Mouse (Mus musculus): ENCODE data around the gene Pacs2.

Pacs2 gene

DNA sequence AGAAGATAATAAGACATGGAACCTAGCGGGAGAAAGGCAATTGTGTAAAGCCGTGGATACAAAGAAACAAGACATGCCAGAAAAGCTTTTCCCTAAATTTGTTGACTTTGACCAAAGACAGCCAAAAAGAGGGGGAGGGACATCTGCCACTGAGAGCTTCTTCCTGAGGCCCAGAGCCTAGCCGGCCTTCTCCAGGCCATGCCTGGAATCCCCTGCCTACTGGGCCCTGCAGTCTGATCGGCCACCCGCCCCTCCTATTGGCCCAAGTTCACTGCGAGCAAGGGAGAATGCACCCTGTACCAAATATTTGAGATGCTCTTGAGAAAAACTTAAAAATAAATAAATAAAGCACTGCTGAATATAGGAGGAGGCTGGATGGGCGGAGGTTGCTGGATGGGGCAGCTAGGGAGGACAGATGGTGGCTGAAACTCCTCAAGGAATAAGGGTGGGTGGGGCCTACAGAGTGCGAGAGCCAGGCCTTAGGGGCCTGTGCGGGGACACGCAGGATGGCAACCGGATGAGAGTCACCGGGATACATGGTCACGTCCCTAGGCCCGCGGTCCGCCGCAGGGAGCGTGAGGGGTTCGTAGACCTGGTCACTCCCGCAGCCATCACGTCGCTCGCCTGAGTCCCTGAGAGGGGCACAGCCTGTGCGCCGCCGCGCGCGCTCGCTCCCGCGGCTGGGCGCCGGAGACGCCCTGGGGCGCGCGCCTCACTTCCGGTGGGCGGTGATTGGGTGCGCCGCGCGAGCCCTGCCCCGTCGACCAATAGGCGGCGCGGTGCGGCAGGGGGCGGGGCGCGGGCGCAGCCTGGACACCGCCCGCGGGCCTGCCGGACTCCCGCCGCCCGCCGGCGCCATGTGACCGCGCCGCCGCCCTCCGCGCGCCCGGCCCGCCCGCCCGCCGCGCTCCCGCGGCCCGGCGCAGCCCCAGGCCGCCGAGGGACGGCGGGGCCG lies at the start of gene Pacs2:
Pacs2 (plus strand) TSS at position 905 of the 955 bp plus-strand sequence.
- DNase-seq, result peak; percentile 94

DNA sequence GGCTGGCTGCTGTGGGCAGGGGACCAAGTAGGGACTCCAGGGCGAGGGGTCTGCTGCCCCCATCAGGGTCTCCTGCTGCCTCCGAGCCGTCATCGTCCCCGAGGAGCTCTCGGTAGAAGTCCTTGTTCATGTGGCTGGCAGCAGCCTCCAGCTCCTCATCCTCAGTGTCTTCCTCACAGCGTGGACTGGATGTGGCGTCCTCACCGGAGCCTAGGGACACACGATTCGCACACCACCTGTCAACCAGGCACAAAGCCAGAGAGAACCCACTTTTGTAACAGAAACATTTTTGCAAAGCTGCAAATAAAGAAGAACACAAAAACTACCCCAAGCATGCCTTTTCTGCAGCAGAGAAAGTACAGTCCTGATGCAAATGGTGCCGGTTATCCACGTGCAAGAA lies 48.5 kb upstream of the Pacs2 start:
- no peak for DNase-seq

DNA sequence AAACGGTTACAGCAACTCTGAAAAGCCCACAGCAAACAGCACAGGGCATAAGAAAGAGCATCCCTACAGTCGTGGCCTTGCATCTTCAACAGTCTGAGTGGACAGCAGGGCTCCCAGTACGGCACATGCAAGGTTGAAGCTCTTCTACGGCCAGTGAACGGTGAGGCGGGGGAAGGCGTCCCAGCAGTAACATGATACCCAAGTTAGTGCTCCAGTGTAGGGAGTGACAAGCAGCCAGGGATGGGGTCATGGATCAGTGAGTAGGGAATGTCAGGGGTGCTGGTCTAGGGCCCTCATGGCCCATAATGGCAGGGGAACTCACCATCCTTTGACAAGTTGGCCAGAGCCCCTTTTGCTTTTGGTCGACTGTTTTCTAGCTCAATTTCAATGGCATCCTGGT lies 45.4 kb upstream of the Pacs2 start:
- no peak for DNase-seq

DNA sequence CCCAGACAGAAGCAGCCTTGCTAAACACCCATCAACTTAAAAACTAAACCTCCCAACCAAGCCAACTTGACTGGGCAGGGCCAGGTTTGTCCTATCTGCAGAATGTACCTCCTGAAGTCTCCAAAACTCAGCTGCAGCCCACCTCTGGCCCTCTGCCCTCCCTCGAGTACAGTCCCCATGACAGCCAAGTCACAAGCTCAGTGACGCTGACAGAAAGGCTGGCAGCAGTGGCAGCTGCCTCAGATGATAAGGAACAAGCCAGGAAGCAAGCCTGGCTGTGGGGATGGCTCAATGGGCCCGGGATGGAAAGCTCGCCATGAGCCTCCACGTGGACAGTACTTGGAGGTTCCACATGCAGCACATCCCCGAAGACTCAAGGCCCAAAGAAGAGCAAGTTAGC lies 44.7 kb upstream of the Pacs2 start:
- no peak for DNase-seq

DNA sequence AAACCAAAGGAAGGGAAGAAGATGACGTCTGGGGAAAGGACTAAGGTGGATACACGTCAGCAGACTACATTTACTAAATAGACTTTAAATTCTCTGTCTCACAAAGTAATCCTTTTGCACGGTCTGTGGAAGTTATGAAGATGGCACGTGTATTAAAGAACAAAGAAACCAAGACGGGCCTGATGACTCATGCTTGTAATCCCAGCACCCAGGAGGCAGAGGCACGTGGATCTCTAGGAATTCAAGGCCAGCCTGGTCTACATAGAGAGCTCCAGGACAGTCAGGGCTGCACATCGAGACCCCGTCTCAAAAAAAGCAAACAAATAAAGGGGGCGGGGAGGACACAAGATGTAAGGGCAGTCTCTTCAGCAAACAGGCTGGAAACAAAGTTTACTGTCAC lies 39.6 kb upstream of the Pacs2 start:
- DNase-seq, result no peak

DNA sequence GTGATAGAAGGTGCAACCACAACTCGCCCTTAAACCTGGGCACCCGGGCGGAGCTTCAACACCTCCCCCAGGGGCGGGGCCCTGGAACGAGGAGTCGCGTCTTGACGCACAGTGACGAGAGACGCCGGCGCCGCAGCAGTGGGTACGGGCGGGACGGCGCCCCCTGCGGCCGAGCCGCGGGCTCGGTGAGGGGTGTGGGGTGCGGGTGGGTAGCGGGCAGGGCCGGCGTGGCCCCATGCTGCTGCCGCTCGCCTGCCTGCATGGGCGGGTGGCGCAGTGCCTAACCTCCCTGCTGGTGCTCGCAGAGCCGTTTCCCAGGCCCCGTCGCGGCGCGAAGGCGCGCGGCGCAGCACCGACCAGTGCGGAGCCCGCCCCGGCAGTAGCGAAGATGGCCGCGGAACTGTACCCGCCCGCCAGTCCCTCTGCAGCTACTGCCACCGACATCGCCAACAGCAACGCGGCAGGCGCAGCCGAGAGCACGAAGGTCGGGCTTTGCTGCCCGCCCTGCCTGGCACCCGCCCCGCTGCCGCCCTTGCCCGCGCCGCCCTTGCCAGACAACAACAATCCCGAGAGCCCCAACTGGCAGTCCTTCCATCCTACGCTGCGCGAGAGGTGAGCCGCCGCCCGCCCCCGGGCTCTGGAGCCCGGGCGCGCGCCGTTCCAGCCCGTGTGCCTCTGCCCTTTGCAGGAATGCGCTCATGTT lies 37.8 kb upstream of the Pacs2 start, which contains the start of gene Btbd6:
Btbd6 (plus strand) TSS at position 112 of the 703 bp plus-strand sequence.
- peak; percentile 95 for DNase-seq

DNA sequence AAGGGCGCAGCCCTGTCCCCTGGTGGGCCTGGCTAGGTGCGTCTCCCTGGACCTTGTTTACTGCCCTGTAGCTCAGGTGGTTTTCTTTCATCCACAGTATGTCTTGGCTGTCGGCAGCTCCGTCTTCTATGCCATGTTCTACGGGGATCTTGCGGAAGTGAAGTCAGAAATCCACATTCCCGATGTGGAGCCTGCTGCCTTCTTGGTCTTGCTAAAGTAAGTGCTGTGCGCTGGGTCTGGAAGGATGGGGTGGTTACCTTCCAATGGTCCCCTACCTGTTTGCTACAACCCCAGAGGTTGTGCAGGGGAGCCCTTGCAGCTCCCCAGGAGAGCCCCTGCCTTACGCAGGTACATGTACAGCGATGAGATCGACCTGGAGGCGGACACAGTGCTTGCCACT lies 37.2 kb upstream of the Pacs2 start:
- DNase-seq, result no peak

DNA sequence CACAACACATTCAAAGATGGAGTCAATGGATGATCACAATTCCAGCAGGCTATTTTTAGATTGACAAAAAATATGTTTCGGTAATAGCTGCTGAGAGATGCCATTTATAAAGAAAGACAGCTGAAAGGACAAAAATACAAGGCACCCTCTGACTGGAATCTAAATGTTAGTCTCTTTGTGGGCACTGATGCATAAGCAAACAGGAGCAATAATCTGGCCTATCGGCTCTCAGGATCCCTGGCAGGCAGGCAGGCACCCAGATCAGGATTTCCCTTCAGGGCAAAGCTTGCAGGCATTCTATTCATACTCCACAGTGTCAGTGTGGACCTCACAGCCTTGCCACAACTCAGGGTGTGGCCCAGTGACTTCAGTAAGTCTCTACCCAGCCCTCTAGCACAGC lies 32.3 kb upstream of the Pacs2 start:
- DNase-seq, result no peak

DNA sequence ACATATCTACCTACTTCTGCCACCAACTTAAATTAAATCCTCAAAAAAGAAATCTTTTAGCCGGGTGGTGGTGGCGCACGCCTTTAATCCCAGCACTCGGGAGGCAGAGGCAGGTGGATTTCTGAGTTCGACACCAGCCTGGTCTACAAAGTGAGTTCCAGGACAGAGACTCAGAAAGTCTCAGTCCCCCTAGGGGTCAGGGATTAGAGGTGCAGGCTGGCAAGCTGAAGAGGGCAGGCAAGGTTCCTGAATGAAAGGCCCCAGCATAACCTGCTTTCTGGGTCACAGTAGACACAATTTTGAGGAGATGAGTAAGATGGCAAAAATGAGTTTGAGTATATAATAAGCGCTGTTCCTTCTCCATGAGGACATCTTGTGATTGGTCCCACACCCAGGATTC lies 29.0 kb upstream of the Pacs2 start:
- peak; percentile 58 for DNase-seq

DNA sequence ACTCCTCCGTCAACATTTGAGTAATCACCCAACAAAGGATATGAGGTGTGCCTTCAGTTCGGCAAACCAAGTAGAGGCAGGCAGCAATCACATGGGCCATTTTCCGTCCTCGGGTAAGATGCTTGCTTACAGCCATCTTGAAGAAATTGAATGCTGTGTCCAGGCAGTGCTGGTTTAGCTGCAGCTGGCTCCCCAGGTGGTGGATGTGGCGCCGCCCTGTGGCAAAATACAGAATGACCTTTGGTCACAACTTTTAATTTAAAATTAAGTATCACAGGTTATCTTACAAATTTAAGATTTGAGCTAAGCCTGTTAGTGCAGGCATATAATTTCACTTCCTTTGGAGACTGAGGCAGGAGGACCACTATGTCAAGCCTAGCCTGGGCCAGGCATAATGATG lies 26.4 kb upstream of the Pacs2 start:
- peak; percentile 56 for DNase-seq

DNA sequence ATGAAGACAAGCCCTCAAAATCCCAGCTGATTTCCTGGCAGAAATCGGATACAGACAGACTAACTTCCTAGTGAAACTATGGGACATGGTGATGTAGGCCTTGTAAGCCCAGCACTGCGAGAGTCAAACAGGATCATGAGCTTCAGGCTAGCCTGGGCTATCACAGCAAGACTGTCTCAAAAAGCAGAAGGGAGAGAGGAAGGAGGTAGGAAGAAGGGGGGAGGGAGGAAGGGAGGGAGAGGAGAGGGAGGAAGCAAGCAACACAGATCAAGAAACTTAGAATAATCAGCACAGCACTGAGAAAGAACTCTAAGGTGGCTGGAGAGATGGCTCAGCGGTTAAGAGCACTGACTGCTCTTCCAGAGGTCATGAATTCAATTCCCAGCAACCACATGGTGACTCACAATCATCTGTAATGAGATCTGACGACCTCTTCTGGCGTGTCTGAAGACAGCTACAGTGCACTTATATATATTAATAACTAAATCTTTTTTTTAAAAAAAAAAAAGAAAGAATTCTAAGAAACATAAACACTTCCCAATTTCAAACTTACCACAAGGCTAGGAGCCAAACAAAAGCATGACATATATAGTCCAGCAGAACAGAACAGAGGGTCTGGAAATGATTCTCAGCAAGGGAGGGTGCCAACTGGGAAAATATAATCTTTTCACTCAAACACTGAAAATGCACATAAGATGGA lies 23.5 kb upstream of the Pacs2 start:
- no peak for DNase-seq

DNA sequence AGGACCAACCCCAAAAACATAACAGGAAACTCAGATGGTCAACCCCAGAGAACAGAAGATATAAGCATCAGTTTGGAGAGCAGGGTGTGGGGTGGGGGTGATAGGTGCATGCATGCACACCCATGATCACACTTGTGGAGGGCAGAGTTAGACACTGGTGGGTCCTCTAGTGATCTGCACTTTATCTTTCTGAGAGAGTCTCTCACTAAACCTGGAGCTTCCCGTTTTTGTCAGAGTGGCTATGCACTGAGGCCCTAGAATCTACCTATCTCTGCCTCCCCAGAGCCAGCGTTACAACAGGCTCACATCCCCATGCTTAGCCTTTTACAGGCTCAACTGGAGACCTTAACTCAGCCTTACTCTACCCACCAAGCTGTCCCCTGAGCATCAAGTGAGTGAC lies 22.9 kb upstream of the Pacs2 start:
- no peak for DNase-seq

DNA sequence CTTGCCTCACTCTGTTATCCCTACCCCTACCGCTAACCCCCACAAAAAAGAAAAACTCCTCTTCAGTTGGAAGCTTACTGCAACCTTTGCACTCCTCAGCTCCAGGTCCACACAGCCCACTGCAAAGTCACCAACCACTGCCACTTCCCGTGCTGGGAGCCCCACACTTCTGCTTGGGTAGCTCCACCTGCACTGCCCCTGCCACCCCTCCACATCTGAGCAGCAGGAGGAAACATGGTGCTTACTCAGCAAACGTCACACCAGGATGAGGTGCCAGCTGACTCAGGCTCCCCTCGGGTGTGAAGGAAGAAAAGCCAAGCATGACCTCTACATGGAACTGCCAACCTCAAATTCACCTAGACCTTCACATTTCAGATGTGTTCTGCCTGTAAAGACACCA lies 20.2 kb upstream of the Pacs2 start:
- DNase-seq, result peak; percentile 85

DNA sequence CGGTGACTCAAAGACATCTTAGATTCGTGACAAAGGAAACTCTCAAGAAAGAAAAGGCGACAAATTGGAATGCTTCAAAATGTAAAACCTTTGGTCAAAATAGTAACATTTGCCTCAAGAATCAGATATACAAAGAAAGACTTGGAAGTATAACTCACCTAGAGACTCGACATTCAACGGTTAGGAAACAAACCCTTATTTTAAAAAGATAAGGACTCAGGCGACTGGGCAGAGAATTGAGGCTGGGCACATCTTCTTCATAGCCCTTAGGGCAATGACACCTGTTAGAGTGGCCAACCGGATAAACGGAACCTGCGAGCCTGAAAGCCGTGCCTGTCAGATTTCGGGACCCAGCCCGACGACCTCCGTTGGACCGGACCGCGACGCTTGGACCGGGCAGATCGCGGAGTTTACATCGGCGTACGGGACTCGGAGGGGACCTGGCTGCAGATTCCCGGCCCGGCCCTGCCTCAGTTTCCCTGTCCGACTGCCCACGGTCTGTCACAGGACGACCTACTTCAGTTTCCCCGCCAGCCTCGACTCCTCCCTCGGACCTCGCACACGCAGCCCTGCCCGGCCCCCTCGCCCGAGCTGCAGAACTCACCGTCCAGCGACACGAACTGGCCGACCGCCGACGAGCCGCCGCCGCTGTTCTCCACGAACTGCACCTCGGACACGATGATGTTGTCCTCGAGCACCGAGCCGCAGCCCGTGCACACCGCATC lies 14.6 kb upstream of the Pacs2 start:
- no peak for DNase-seq

DNA sequence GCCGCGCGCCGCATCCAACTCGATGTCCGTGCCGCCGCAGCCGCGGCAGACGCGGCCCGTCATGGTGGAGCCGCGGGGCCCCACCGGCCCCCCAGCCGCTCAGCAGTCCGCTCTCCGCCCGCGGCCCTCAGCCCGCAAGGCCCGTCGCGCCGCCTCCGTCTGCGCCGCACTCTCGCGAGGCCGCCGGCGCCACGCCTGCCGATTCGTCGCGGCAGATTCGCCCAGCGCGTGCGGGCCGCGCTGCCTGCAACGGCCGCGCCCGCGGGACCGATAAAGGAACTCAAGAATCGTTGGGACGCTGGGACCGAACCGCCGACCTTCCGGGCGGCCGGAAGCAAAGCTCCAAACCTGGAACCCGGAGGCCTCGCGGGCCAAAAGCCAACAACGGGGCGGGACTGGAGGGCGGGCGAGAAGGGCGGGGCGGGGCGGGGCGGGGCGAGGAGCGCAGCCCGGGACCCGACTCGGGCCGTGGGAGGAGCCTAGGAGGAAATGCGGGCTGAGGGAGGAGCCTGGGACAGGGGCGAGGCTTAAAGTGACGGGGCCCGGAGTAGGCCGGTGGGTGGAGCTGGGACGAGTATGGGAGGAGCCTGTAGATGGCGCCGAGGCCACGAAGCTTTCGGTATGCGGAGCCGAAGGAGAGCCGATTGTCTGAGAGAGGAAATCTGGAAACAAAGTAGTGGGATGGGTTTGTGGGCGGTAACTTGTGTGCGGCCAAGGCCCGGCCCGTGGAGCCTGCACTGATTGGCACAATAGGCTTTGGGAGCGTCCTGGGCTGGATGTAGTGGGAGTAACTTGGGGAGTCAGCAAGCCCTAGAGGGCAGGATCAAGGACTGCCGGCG lies 13.8 kb upstream of the Pacs2 start, which contains the start of gene Brf1:
Brf1 (minus strand) TSS at position 411 of the 839 bp plus-strand sequence.
- DNase-seq, result peak; percentile 99

DNA sequence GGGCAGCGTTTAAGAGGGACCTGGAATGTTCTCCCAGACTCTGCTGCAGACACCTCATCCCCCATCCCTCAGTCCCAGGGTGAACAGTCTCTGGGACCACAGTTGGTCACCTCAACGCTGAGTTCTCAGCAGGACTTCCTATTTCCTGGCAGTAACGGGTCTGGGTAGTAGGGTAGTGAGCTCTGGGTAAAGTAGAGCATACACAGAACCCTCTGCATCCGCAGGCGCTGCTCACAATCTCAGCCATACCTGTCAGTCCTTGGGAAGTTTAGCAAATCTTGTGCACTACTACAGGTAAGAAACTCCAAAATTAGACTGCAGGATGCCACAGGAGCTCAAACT lies 13.2 kb upstream of the Pacs2 start:
- no peak for DNase-seq

DNA sequence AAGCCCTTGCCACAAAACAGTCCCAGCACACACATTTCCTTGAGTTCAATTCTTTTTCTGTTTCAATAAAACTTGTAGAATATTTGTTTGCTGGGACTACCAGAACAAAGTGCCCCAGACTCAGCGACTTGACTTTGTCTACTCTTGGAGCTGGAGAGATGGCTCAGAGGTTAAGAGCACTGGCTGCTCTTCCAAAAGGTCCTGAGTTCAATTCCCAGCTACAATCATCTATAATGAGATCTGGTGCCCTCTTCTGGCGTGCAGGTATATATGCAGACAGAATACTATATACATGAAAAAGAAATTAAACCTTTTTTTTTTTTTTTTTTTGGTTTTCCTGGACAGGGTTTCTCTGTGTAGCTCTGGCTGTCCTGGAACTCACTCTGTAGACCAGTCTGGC lies 11.6 kb upstream of the Pacs2 start:
- peak; percentile 53 for DNase-seq

DNA sequence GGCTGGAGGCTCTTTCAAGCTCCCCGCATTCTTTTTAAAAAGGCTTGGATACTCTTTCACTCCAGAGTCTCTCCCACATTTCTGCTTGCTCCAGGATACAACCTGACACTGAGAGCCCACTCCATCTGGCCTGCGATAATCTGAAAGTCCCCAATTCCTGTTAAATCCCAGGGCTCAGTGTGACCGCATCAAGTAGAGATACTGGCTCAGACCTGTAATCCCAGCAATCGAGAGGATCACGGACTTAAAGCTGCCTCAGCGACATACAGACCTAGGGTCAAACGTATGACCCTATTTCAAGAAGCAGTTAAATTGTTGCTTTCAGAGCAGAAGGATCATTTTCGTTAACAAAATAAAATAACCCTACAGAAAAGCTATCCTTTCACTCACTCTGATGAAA lies 10.3 kb upstream of the Pacs2 start:
- no peak for DNase-seq

DNA sequence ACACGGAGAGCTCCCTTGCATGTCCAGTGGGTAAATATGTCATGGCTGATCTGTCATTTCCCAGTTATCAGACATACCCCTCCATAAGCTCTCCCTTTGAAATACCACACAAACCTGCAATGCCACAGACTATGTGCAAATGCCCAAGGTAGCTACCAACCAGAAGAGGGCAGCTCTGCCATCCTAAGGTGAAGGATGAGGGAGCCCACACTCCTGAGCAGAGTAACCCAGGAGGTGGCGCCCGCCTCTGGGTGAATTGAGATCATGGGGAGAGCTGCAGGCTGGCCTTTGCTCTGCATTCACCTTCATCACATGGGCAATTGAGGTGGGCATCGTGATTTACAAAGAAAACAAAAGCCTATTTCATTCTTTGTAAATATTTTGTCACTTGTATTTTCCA lies 9.3 kb upstream of the Pacs2 start:
- DNase-seq, result peak; percentile 89

DNA sequence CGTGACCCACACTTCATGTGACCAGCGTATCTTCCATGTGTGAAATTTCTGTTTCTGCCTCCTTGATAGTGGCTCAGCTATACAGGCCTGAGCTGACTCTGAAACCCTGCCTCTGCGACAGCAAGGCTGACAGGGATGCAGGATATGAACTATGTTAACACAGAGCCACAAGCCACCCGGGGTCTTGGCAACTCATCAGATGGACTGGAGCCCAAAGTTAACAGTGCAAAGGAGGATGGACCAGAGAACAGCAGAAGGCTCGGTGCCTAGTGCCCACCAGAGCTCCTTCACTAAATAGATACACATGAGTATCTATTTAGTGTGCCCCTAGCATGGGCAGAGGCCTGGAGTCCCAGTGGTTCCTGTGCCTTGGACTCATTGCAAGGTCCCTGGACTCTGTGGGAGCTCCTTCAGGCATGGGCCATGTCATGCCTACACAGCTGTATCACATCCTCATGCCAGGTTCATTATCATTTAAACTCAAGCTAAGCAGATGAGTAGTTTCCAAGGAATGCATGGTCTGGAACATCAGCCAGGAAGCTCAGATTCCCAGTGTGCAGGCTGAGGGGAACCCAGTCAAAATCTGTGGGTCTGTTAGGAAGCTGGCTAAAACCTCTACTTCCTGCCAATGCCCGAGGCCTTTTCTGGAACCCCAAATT lies 2.5 kb upstream of the Pacs2 start:
- DNase-seq, result no peak

DNA sequence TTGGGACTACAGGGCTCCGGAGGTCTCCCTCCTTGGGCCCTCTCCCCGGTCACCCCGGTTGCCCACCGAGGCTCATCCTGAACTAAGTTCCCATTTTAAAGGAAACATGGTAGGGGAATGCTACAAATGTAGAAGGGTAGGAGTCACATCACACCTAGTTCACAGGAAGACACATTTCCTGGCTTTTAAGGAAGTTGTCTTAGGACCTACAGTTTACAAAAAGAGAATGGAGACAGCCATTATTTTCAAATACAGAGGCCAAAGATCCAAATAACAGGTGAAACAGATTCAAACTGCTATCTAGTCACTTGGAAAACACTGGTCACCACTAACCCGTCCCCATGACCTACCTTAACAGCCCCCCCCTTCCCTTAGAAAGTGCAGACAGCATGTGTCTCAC lies 1.9 kb upstream of the Pacs2 start:
- no peak for DNase-seq

All from thymus, postnatal 14 days (tissue).